Mouse (Mus musculus) testis, adult 2 months (tissue): ENCODE measurements around the gene Fitm1.

Source experiments
- CTCF ChIP-seq: fragments of 200-500 bp; IDR thresholded peaks from 2 replicates; pipeline ENCODE4 v1.5.1; 2012; ENCODE audit warnings: low read depth, mild to moderate bottlenecking, inconsistent platforms, low read length, moderate library complexity; ENCODE audit not compliant: control insufficient read depth, insufficient read depth, insufficient replicate concordance
- POLR2A ChIP-seq: fragments of 200-500 bp; IDR thresholded peaks from 2 replicates; pipeline ENCODE4 v1.6.1; 2012; ENCODE audit warnings: low read depth, mild to moderate bottlenecking, inconsistent platforms, low read length, moderate library complexity; ENCODE audit not compliant: control insufficient read depth

- TF ChIP-seq CTCF: no peak
- TF ChIP-seq POLR2A: no peak
Measured at GRCm38 (mm10) chr14:55563249-55563648, 12.2 kb upstream of the Fitm1 start.
